Mouse (Mus musculus) G1E-ER4 (cell line): ENCODE results near the gene Tex29. TPM values are rescaled to one million over a fixed set of nuclear protein-coding genes. Genes with fewer than 3 reads are reported as not detected.

Experiments used
- GATA1 ChIP-seq: IDR thresholded peaks from one replicate; pipeline ENCODE4 v1.8.0; 2012; ENCODE audit warnings: low read length, inconsistent platforms
- polyA plus RNA-seq: library from polyadenylated mRNA; stranded (reverse); fragments of >175 nt; gene quantifications from 2 replicates; pipeline ENCODE4 v1.2.3, GENCODE M21; 2012

The Tex29 gene
- polyA plus RNA-seq, 1 experiment: not detected

- TF ChIP-seq GATA1: no peak
Measured at GRCm38 (mm10) chr8:11884646-11885045, 44.4 kb downstream of the Tex29 start.

- TF ChIP-seq GATA1: no peak
Measured at GRCm38 (mm10) chr8:11885881-11886699, 45.8 kb downstream of the Tex29 start.

GRCm38 (mm10) chr8:11886824-11887223, 46.5 kb downstream of the Tex29 start:
- no peak for TF ChIP-seq GATA1

GRCm38 (mm10) chr8:11889156-11890018, 49.1 kb downstream of the Tex29 start:
- TF ChIP-seq GATA1: no peak

- TF ChIP-seq GATA1: no peak
Measured at GRCm38 (mm10) chr8:11892756-11893155, 52.5 kb downstream of the Tex29 start.

- no peak for TF ChIP-seq GATA1
Measured at GRCm38 (mm10) chr8:11896022-11896662, 55.9 kb downstream of the Tex29 start.

GRCm38 (mm10) chr8:11896677-11897076, 56.4 kb downstream of the Tex29 start:
- TF ChIP-seq GATA1: no peak

- no peak for TF ChIP-seq GATA1
Measured at GRCm38 (mm10) chr8:11898814-11899213, 58.5 kb downstream of the Tex29 start.

Other genes with a start within 250 kb of the Tex29 start
- 78.1 and 80.2 TPM in 2 replicates for gene Ankrd10, start 204.7 kb upstream of the Tex29 start, polyA plus RNA-seq
- gene 1700016D06Rik, start 139.4 kb upstream of the Tex29 start, polyA plus RNA-seq: not detected in 2 replicates
- 16.0 and 21.9 TPM in 2 replicates for gene Arhgef7, start 112.8 kb upstream of the Tex29 start, polyA plus RNA-seq